Mouse (Mus musculus) myocyte (in vitro differentiated cells): Measurements from ENCODE around the gene Eef1akmt4.

Experiments used
- CEBPB ChIP-seq: IDR thresholded peaks from 2 replicates; pipeline ENCODE4 v1.6.1; 2011; ENCODE audit warnings: mild to moderate bottlenecking, moderate library complexity; ENCODE audit not compliant: poor library complexity, insufficient read depth, severe bottlenecking
- E2F4 ChIP-seq: IDR thresholded peaks from one replicate; pipeline ENCODE4 v1.6.1; 2011; ENCODE audit warnings: mild to moderate bottlenecking, control low read depth, moderate library complexity; ENCODE audit not compliant: insufficient read depth
- MAX ChIP-seq: IDR thresholded peaks from one replicate; pipeline ENCODE4 v1.6.1; 2011; ENCODE audit warnings: low read depth, mild to moderate bottlenecking, control low read depth
- MYOD1 ChIP-seq, 3 experiments: IDR thresholded peaks; one replicate each; pipeline ENCODE4 v1.6.1; 2011; ENCODE audit warnings: control low read depth in 2 of 3, low read depth in 2 of 3, mild to moderate bottlenecking in 2 of 3, moderate library complexity in 1 of 3; ENCODE audit not compliant: insufficient read length in 2 of 3, control insufficient read depth in 1 of 3
- MYOG ChIP-seq, 3 experiments: IDR thresholded peaks; one replicate each; pipeline ENCODE4 v1.6.1; 2011; ENCODE audit warnings: control low read depth in 2 of 3, low read depth in 2 of 3, mild to moderate bottlenecking in 2 of 3; ENCODE audit not compliant: insufficient read length in 2 of 3, control insufficient read depth in 1 of 3, insufficient read depth in 1 of 3
- POLR2A ChIP-seq: IDR thresholded peaks from one replicate; pipeline ENCODE4 v1.6.1; 2011; ENCODE audit warnings: low read depth, mild to moderate bottlenecking, control low read depth, moderate library complexity; ENCODE audit not compliant: insufficient read length
- POLR2AphosphoS2 ChIP-seq: IDR thresholded peaks from one replicate; pipeline ENCODE4 v1.6.1; 2011; ENCODE audit warnings: low read depth, control low read depth; ENCODE audit not compliant: insufficient read length
- REST ChIP-seq: IDR thresholded peaks from one replicate; pipeline ENCODE4 v1.6.1; 2011; ENCODE audit warnings: mild to moderate bottlenecking, control low read depth, moderate library complexity; ENCODE audit not compliant: insufficient read depth, insufficient read length
- SRF ChIP-seq: IDR thresholded peaks from one replicate; pipeline ENCODE4 v1.6.1; 2011; ENCODE audit warnings: low read depth; ENCODE audit not compliant: control insufficient read depth, insufficient read length
- TCF12 ChIP-seq: IDR thresholded peaks from one replicate; pipeline ENCODE4 v1.6.1; 2011; ENCODE audit warnings: mild to moderate bottlenecking, control low read depth; ENCODE audit not compliant: poor library complexity, insufficient read depth, severe bottlenecking
- USF1 ChIP-seq: IDR thresholded peaks from one replicate; pipeline ENCODE4 v1.6.1; 2011; ENCODE audit warnings: low read depth, mild to moderate bottlenecking, control low read depth, moderate library complexity

DNA sequence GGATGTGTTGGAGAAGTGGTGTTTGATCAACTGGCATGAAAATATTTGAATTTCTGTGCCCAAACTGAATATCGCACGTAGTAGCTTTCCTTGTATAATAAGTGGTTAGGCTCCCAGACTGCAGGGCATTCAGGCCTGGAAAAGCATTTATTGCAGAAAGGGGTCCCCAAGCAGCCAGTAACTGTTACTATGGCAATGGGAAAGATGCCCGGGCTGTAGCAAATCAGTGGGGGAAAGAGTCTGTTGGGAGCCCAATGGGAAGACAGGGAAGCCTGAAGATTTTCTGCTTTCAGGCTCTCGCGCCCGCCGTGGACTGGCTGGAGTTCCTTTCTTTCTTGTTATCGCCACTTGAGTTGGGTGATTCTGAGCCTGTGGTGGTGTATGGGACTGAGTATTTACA, 27.0 kb downstream of the Eef1akmt4 start:
- no peak for TF ChIP-seq E2F4
- no peak for TF ChIP-seq USF1
- no peak for TF ChIP-seq POLR2A
- TF ChIP-seq MAX, result no peak
- no peak for TF ChIP-seq POLR2AphosphoS2
- no peak for TF ChIP-seq REST
- TF ChIP-seq MYOD1 (IDR thresholded peaks at IDR 0.05; ENCODE audit: control insufficient read depth in 1 of 3, insufficient read length in 2 of 3, low read depth in 2 of 3), result no peak
- no peak for TF ChIP-seq TCF12
- no peak for TF ChIP-seq SRF
- no peak for TF ChIP-seq CEBPB
- TF ChIP-seq MYOG (IDR thresholded peaks at IDR 0.05; ENCODE audit: control insufficient read depth in 1 of 3, insufficient read depth in 1 of 3, insufficient read length in 2 of 3, low read depth in 2 of 3), result no peak
